Mouse (Mus musculus) lung, adult 2 months (tissue): Measurements from ENCODE around the gene Med18.

Source experiments
- CTCF ChIP-seq: fragments of 200-500 bp; IDR thresholded peaks from 2 replicates; pipeline ENCODE4 v1.5.1; 2011; ENCODE audit warnings: mild to moderate bottlenecking, low read length, control low read depth; ENCODE audit not compliant: insufficient read depth
- POLR2A ChIP-seq: fragments of 200-500 bp; IDR thresholded peaks from 2 replicates; pipeline ENCODE4 v1.6.1; 2011; ENCODE audit warnings: low read depth, mild to moderate bottlenecking, control low read depth, low read length, borderline replicate concordance; ENCODE audit errors: extremely low read depth

DNA sequence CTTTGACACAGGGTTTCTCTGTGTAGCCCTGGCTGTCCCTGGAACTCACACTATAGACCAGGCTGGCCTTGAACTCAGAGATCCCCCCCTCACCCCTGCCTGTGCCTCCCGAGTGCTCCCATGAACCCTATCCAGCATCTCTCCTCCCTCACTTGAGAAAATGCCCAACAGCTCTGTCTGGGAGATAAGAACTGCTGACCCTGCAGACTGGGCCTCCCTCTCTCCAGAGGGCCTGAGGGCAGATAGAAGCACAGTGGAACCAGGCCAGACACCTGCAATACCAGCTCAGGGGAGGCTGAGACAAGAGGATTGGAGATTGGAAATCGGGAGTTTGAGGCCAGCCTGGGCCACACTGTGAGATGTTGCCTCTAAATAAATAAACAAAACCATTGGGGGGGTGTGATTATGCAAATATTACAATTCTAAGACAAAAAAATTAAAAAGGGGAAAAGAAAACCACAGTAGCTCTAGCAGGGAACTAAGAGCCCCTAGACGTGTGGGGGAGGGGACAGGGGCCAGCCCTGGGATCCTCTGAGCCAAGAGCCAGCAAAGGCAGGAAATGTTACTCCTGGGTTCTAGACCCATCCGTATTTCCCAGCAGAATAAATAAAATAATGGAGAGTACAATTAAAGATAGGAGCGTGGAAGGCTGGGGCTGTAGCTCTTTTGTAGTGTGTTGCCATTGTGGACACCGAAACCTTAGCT is 41.5 kb upstream of the Med18 start:
- TF ChIP-seq CTCF (no peak), POLR2A (no peak)
